Mouse (Mus musculus) kidney, adult 9 months (tissue): Measurements from ENCODE around the gene Ptpn4.
A peak's percentile ranks its signal among the peaks of the same experiment; 100 is the strongest.

Experiments used
- DNase-seq: peaks from one replicate; pipeline ENCODE4 v3.0.0; 2022

The Ptpn4 gene

GRCm38 (mm10) chr1:119837035-119837751 lies at the start of gene Ptpn4:
Ptpn4 (minus strand) TSS chr1:119837613.
- peak; percentile 99 for DNase-seq

GRCm38 (mm10) chr1:119886320-119886719 lies 48.9 kb upstream of the Ptpn4 start:
- DNase-seq: no peak

- no peak for DNase-seq
Measured at GRCm38 (mm10) chr1:119884272-119884671, 46.9 kb upstream of the Ptpn4 start.

- DNase-seq: no peak
Measured at GRCm38 (mm10) chr1:119878909-119879308, 41.5 kb upstream of the Ptpn4 start.

GRCm38 (mm10) chr1:119877469-119877868 lies 40.1 kb upstream of the Ptpn4 start:
- peak; percentile 60 for DNase-seq

- no peak for DNase-seq
Measured at GRCm38 (mm10) chr1:119868395-119869161, 31.2 kb upstream of the Ptpn4 start.

- no peak for DNase-seq
Measured at GRCm38 (mm10) chr1:119867300-119867699, 29.9 kb upstream of the Ptpn4 start.

- DNase-seq: no peak
Measured at GRCm38 (mm10) chr1:119865311-119865710, 27.9 kb upstream of the Ptpn4 start.

- no peak for DNase-seq
Measured at GRCm38 (mm10) chr1:119863507-119864296, 26.3 kb upstream of the Ptpn4 start.

GRCm38 (mm10) chr1:119859566-119859965 lies 22.2 kb upstream of the Ptpn4 start:
- DNase-seq: no peak

GRCm38 (mm10) chr1:119852980-119853379 lies 15.6 kb upstream of the Ptpn4 start:
- DNase-seq: no peak

- DNase-seq: no peak
Measured at GRCm38 (mm10) chr1:119852339-119852738, 14.9 kb upstream of the Ptpn4 start.

GRCm38 (mm10) chr1:119849146-119849935 lies 11.9 kb upstream of the Ptpn4 start:
- no peak for DNase-seq

GRCm38 (mm10) chr1:119845321-119845720 lies 7.9 kb upstream of the Ptpn4 start:
- DNase-seq: no peak

GRCm38 (mm10) chr1:119843121-119843520 lies 5.7 kb upstream of the Ptpn4 start:
- no peak for DNase-seq

GRCm38 (mm10) chr1:119838241-119838640 lies 828 bp upstream of the Ptpn4 start:
- DNase-seq: no peak

- no peak for DNase-seq
Measured at GRCm38 (mm10) chr1:119836479-119837015, 866 bp downstream of the Ptpn4 start.

GRCm38 (mm10) chr1:119835726-119836478 lies 1.5 kb downstream of the Ptpn4 start:
- DNase-seq: no peak

- DNase-seq: peak; percentile 55
Measured at GRCm38 (mm10) chr1:119828160-119828559, 9.3 kb downstream of the Ptpn4 start.

- peak; percentile 70 for DNase-seq
Measured at GRCm38 (mm10) chr1:119818704-119819103, 18.7 kb downstream of the Ptpn4 start.

GRCm38 (mm10) chr1:119807707-119808106 lies 29.7 kb downstream of the Ptpn4 start:
- no peak for DNase-seq

- no peak for DNase-seq
Measured at GRCm38 (mm10) chr1:119805984-119806383, 31.4 kb downstream of the Ptpn4 start.
